Mouse (Mus musculus): ENCODE measurements around the gene Ggct. TPM values are rescaled to one million over a fixed set of nuclear protein-coding genes. Genes with fewer than 3 reads are reported as not detected.

Ggct gene
- polyA plus RNA-seq (2014; fragmentation: Illumina TruSeq; extraction: RNeasy Lipid Tissue Mini Kit (QIAGEN cat#74804); ENCODE audit: low read depth, low replicate concordance) = 22.0 TPM

GRCm38 (mm10) chr6:54992734-54993260 is at the start of gene Ggct:
TSS of gene Ggct (minus strand) at chr6:54992950.

GRCm38 (mm10) chr6:55037799-55038670 is 45.3 kb upstream of the Ggct start, which contains the start of gene Gars:
TSS of gene Gars (plus strand) at chr6:55038007.

GRCm38 (mm10) chr6:54972111-54972928 is 20.4 kb downstream of the Ggct start, which contains the start of gene Nod1:
TSS of gene Nod1 (minus strand) at chr6:54972612.

Other genes with a start within 250 kb of the Ggct start
- 13.4 TPM for gene Znrf2, start 176.0 kb downstream of the Ggct start, polyA plus RNA-seq (2014; fragmentation: Illumina TruSeq; extraction: RNeasy Lipid Tissue Mini Kit (QIAGEN cat#74804); ENCODE audit: low read depth, low replicate concordance)
- gene Nod1, start 20.3 kb downstream of the Ggct start, polyA plus RNA-seq (2014; fragmentation: Illumina TruSeq; extraction: RNeasy Lipid Tissue Mini Kit (QIAGEN cat#74804); ENCODE audit: low read depth, low replicate concordance) = 18.4 TPM
- gene Gars, start 45.1 kb upstream of the Ggct start, polyA plus RNA-seq (2014; fragmentation: Illumina TruSeq; extraction: RNeasy Lipid Tissue Mini Kit (QIAGEN cat#74804); ENCODE audit: low read depth, low replicate concordance) = 57.4 TPM
- 32.6 TPM for gene Crhr2, start 140.1 kb upstream of the Ggct start, polyA plus RNA-seq (2014; fragmentation: Illumina TruSeq; extraction: RNeasy Lipid Tissue Mini Kit (QIAGEN cat#74804); ENCODE audit: low read depth, low replicate concordance)
- gene Inmt, start 182.1 kb upstream of the Ggct start, polyA plus RNA-seq (2014; fragmentation: Illumina TruSeq; extraction: RNeasy Lipid Tissue Mini Kit (QIAGEN cat#74804); ENCODE audit: low read depth, low replicate concordance) = 14.1 TPM
- 4.3 TPM for gene Mindy4, start 210.4 kb upstream of the Ggct start, polyA plus RNA-seq (2014; fragmentation: Illumina TruSeq; extraction: RNeasy Lipid Tissue Mini Kit (QIAGEN cat#74804); ENCODE audit: low read depth, low replicate concordance)

Data from heart, adult 10 weeks (tissue).